Mouse (Mus musculus): Measurements from ENCODE around the gene Gjd2. TPM values are rescaled to one million over a fixed set of nuclear protein-coding genes. Genes with fewer than 3 reads are reported as not detected.
A peak's percentile ranks its signal among the peaks of the same experiment; 100 is the strongest.

The Gjd2 gene
- polyA plus RNA-seq, 1 experiment from 2014 or later, result not detected

DNA sequence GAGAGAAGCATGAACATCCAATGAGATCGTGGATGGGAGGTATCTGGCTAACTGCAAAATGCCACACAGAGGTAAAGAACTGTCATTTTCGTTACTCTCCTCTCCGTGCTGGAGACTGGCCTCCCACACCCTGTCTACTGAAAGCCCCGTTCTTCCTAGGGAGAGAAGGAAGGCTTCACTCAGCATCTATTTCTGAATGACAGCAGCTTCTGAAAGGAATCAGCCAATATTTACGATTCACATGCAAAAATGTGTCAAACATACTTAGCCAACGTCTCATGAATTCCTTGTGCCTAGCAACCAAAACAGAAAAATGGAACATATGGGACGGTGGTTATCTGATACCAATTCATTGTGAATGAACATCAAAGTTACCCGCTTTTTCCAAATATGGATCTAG lies 15.9 kb downstream of the Gjd2 start:
- H3K27ac ChIP-seq (ENCODE audit: low read depth), result no peak overlapping the region
- DNase-seq (no peak), ATAC-seq (no peak)
- no peak overlapping the region for H3K4me2 ChIP-seq (ENCODE audit: low read depth, low read length)
- H3K9ac ChIP-seq (replicated peaks), result no peak overlapping the region
- no peak for TF ChIP-seq CTCF (IDR thresholded peaks at IDR 0.05; ENCODE audit: low read depth)
- WGBS (ENCODE audit: insufficient replicate concordance), result 69% methylated on average over 8 of the region's 8 CpGs
- no peak overlapping the region for H3K4me3 ChIP-seq (ENCODE audit: low read depth, low read length)
- H3K36me3 ChIP-seq (replicated peaks; ENCODE audit: insufficient read depth, low read length), result no peaks in the 10 kb centered on the region
- H3K4me1 ChIP-seq (ENCODE audit: insufficient read depth), result no peaks in the 10 kb centered on the region
- no peaks in the 10 kb centered on the region for H3K9me3 ChIP-seq (ENCODE audit: low read length)
- H3K27me3 ChIP-seq (ENCODE audit: insufficient read depth, low read length), result no peaks in the 10 kb centered on the region

DNA sequence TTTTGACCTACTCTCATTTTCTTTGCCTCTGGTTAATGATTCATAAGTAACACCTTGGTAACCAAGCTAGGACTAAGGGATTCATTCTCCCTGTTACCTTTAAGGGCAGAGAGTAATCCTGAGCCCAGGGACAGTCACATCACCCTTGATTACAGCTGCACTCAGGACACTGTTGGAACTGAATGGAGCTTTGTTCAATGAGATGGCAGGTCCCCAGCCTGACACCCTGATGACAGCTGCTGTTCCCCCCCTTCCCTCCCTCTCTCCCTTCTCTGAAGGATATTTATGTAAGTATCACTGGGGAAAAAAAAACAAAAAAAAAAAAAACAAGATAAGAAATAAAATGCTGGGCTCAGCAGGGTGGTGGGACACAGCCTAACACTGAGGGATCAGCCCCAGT lies 16.5 kb downstream of the Gjd2 start:
- H3K9ac ChIP-seq (replicated peaks), result no peak overlapping the region
- no peak overlapping the region for H3K4me2 ChIP-seq (ENCODE audit: low read depth, low read length)
- TF ChIP-seq CTCF (IDR thresholded peaks at IDR 0.05; ENCODE audit: low read depth) (no peak), EP300 (IDR thresholded peaks at IDR 0.05; ENCODE audit: low read depth) (no peak)
- H3K36me3 ChIP-seq (replicated peaks; ENCODE audit: insufficient read depth, low read length), result no peaks in the 10 kb centered on the region
- no peaks in the 10 kb centered on the region for H3K4me1 ChIP-seq (ENCODE audit: insufficient read depth)
- DNase-seq, result no peak
- H3K27ac ChIP-seq (ENCODE audit: low read depth), result no peak overlapping the region
- no peaks in the 10 kb centered on the region for H3K9me3 ChIP-seq (ENCODE audit: low read length)
- no peak for ATAC-seq
- no peak overlapping the region for H3K4me3 ChIP-seq (ENCODE audit: low read depth, low read length)
- H3K27me3 ChIP-seq (ENCODE audit: insufficient read depth, low read length), result no peaks in the 10 kb centered on the region

GRCm38 (mm10) chr2:113984890-113985289 lies 28.5 kb downstream of the Gjd2 start:
- H3K4me3 ChIP-seq (ENCODE audit: low read depth, low read length), result no peak overlapping the region
- no peak for ATAC-seq
- no peak for TF ChIP-seq EP300 (IDR thresholded peaks at IDR 0.05; ENCODE audit: low read depth)
- TF ChIP-seq CTCF (IDR thresholded peaks at IDR 0.05; ENCODE audit: low read depth), result no peak

DNA sequence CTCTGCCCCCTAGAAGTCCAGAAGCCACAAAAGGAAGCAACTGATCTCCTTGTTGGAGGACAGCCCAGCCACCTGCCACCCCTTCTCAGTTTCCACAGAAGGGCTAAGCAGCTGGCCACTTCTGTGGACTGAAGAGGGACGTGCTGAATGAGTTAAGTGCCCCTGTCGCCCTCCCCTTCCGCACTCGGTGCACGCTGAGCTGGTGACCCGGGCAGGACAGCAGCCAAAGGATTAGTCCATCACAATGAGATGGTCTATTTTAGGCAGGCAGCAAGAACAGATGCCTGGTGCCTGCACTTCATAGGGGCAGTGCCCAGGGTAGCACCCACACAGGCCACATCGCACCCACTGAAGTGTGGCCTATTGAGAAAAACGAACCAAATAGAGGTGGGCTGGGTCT lies 32.8 kb downstream of the Gjd2 start:
- WGBS (ENCODE audit: insufficient replicate concordance), result 72% methylated on average over 8 of the region's 8 CpGs
- ATAC-seq (no peak), DNase-seq (no peak)
- Histone ChIP-seq H3K9me3 (ENCODE audit: low read length) (no peaks in the 10 kb centered on the region), H3K9ac (replicated peaks) (no peak overlapping the region), H3K27me3 (ENCODE audit: insufficient read depth, low read length) (no peaks in the 10 kb centered on the region), H3K4me3 (ENCODE audit: low read depth, low read length) (no peak overlapping the region), H3K4me2 (ENCODE audit: low read depth, low read length) (no peak overlapping the region), H3K36me3 (replicated peaks; ENCODE audit: insufficient read depth, low read length) (no peaks in the 10 kb centered on the region), H3K4me1 (ENCODE audit: insufficient read depth) (no peaks in the 10 kb centered on the region), H3K27ac (ENCODE audit: low read depth) (no peak overlapping the region)
- TF ChIP-seq CTCF (IDR thresholded peaks at IDR 0.05; ENCODE audit: low read depth) (no peak), EP300 (IDR thresholded peaks at IDR 0.05; ENCODE audit: low read depth) (no peak)

More at GRCm38 (mm10) chr2:113984890-113985289, 28.5 kb downstream of the Gjd2 start:
- Histone ChIP-seq H3K4me1 (ENCODE audit: insufficient read depth) (no peaks in the 10 kb centered on the region), H3K9ac (replicated peaks) (no peak overlapping the region), H3K36me3 (replicated peaks; ENCODE audit: insufficient read depth, low read length) (no peaks in the 10 kb centered on the region), H3K27ac (ENCODE audit: low read depth) (no peak overlapping the region), H3K9me3 (ENCODE audit: low read length) (no peaks in the 10 kb centered on the region), H3K4me2 (ENCODE audit: low read depth, low read length) (no peak overlapping the region), H3K27me3 (ENCODE audit: insufficient read depth, low read length) (no peaks in the 10 kb centered on the region)
- DNase-seq, result no peak
- WGBS (ENCODE audit: insufficient replicate concordance), result 70% methylated on average over 2 of the region's 2 CpGs

DNA sequence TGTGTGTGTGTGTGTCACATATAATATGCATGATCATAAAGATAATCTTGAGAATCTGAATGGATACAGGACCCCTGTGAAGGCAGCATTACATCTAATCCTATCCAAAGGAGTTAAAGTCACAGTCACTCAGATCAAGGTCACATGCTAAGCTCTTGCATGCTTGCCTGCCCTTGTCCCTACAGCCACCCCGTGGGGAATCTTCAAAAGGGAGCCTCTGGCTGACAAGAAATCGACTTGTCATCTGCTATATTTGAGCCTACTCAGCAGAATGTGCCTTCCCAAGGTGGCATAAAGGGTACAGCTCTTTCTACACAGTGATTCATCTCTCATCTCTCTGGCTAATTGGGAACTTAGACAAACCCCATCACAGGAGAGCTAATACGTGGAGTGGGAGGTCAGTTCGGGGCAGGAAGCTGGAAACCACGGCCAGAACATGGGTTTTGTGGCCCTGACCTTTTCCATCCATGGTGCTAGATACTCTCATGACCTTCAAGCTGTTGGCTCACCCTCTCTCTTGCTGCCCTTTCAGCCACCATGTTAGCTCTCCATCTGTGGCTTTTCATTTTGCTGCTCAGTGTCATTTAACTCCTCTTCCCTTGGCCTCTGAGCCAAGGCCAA lies 35.2 kb downstream of the Gjd2 start:
- Histone ChIP-seq H3K4me2 (ENCODE audit: low read depth, low read length) (no peak overlapping the region), H3K9me3 (ENCODE audit: low read length) (no peaks in the 10 kb centered on the region), H3K9ac (replicated peaks) (no peak overlapping the region), H3K27me3 (ENCODE audit: insufficient read depth, low read length) (no peaks in the 10 kb centered on the region), H3K4me1 (ENCODE audit: insufficient read depth) (no peaks in the 10 kb centered on the region), H3K27ac (ENCODE audit: low read depth) (no peak overlapping the region), H3K36me3 (replicated peaks; ENCODE audit: insufficient read depth, low read length) (no peaks in the 10 kb centered on the region), H3K4me3 (ENCODE audit: low read depth, low read length) (no peak overlapping the region)
- no peak for TF ChIP-seq EP300 (IDR thresholded peaks at IDR 0.05; ENCODE audit: low read depth)
- TF ChIP-seq CTCF (IDR thresholded peaks at IDR 0.05; ENCODE audit: low read depth), result no peak
- DNase-seq (no peak), ATAC-seq (no peak)
- WGBS (ENCODE audit: insufficient replicate concordance), result 56% methylated on average over 5 of the region's 5 CpGs

DNA sequence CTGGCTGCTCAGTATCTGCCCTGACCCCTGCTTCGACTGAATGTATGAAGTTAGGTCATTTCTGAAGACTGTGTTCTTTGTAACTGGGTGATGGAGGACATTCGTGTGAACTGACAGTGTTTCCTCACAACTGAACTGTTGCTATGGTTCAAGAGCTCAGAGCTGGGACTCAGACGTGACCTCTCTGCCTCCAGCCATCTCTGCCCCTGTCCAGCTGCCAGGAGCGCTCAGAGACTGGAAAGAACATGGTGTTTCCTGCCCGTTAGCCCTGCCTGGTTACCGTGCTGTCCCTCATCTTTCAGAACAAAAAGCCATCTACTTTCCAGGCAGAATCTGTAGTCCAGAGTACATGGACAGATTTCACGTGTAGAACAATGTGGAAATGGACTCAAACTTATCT lies 39.5 kb downstream of the Gjd2 start:
- Histone ChIP-seq H3K9me3 (ENCODE audit: low read length) (no peaks in the 10 kb centered on the region), H3K4me2 (ENCODE audit: low read depth, low read length) (no peak overlapping the region), H3K27ac (ENCODE audit: low read depth) (no peak overlapping the region), H3K4me3 (ENCODE audit: low read depth, low read length) (no peak overlapping the region), H3K36me3 (replicated peaks; ENCODE audit: insufficient read depth, low read length) (no peaks in the 10 kb centered on the region), H3K4me1 (ENCODE audit: insufficient read depth) (no peaks in the 10 kb centered on the region), H3K27me3 (ENCODE audit: insufficient read depth, low read length) (no peaks in the 10 kb centered on the region), H3K9ac (replicated peaks) (no peak overlapping the region)
- DNase-seq (no peak), ATAC-seq (no peak)
- 64% methylated on average over 7 of the region's 7 CpGs for WGBS (ENCODE audit: insufficient replicate concordance)
- TF ChIP-seq EP300 (IDR thresholded peaks at IDR 0.05; ENCODE audit: low read depth) (no peak), CTCF (IDR thresholded peaks at IDR 0.05; ENCODE audit: low read depth) (no peak)

DNA sequence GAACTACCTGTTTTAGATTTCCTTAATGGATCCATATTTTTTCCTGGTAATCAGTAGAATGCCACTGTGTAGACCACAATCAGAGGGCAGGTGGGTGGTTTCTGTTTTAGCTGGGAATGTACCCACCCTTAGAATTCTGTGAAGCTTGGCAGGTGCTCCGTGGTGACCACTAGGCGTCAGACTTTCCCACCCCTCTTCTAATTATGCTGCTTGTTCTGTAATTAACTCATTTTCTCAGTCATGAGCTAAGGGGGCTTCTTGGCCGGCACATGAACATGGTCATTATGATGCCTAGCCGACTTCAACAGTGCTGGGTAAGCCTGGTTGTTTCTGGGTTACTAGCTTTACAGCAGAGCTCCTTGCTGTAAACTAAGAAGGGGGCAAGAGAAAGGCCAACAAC lies 47.0 kb downstream of the Gjd2 start:
- no peaks in the 10 kb centered on the region for H3K9me3 ChIP-seq (ENCODE audit: low read length)
- no peaks in the 10 kb centered on the region for H3K4me1 ChIP-seq (ENCODE audit: insufficient read depth)
- H3K4me2 ChIP-seq (ENCODE audit: low read depth, low read length), result no peak overlapping the region
- no peak overlapping the region for H3K9ac ChIP-seq (replicated peaks)
- H3K27me3 ChIP-seq (ENCODE audit: insufficient read depth, low read length), result no peaks in the 10 kb centered on the region
- 42% methylated on average over 4 of the region's 4 CpGs for WGBS (ENCODE audit: insufficient replicate concordance)
- H3K4me3 ChIP-seq (ENCODE audit: low read depth, low read length), result no peak overlapping the region
- no peak overlapping the region for H3K27ac ChIP-seq (ENCODE audit: low read depth)
- ATAC-seq, result no peak
- TF ChIP-seq EP300 (IDR thresholded peaks at IDR 0.05; ENCODE audit: low read depth) (no peak), CTCF (IDR thresholded peaks at IDR 0.05; ENCODE audit: low read depth) (peak; percentile 40)
- H3K36me3 ChIP-seq (replicated peaks; ENCODE audit: insufficient read depth, low read length), result no peaks in the 10 kb centered on the region
- DNase-seq, result no peak

Other genes starting within 250 kb of the Gjd2 start
- gene Scg5, start 184.5 kb downstream of the Gjd2 start, polyA plus RNA-seq (2015; fragmentation: Nextera tagmentation; extraction: Ambion mirVana), result 0.14 TPM in 1 of 2 replicates, not detected in the other
- gene Arhgap11a, start 165.0 kb downstream of the Gjd2 start, polyA plus RNA-seq (2015; fragmentation: Nextera tagmentation; extraction: Ambion mirVana), result 7.7 and 8.0 TPM in 2 replicates
- 1.1 and 12.1 TPM in 2 replicates for gene Actc1, start 39.9 kb upstream of the Gjd2 start, polyA plus RNA-seq (2015; fragmentation: Nextera tagmentation; extraction: Ambion mirVana)
- gene Aqr, start 173.4 kb upstream of the Gjd2 start, polyA plus RNA-seq (2015; fragmentation: Nextera tagmentation; extraction: Ambion mirVana), result 14.2 and 15.0 TPM in 2 replicates
- gene Zfp770, start 187.8 kb upstream of the Gjd2 start, polyA plus RNA-seq (2015; fragmentation: Nextera tagmentation; extraction: Ambion mirVana), result 1.6 and 1.7 TPM in 2 replicates